Mouse (Mus musculus) hematopoietic stem cell, adult 5-6 weeks (primary cell): ENCODE measurements at regions not wholly inside any gene's neighbourhood (a gene's known extent, or its start where the extent isn't known, plus 50 kb on each side); places are given as distances from the start of the nearest gene placed in this dataset.
"Not testable (repeated sequence)": the region's sequence is repeated elsewhere in the genome, so short reads cannot be mapped to it uniquely, and the experiment has no call there.

Source experiments
- ATAC-seq, 2 experiments: fragments of 125-278 bp in 1 of 2; replicated peaks in 1 of 2; 2 replicates each; pipeline ENCODE4 v1.8.0; 2016 to 2017; ENCODE audit warnings: inconsistent platforms in 2 of 2, mild to moderate bottlenecking in 2 of 2, moderate number of reproducible peaks in 2 of 2, low read depth in 1 of 2, moderate TSS enrichment in 1 of 2; ENCODE audit not compliant: low FRiP score in 2 of 2, poor library complexity in 2 of 2, severe bottlenecking in 2 of 2, insufficient read depth in 1 of 2, low TSS enrichment in 1 of 2

GRCm38 (mm10) chr7:73019764-73020354 lies 355.4 kb upstream of the Rgma start:
- no peak for ATAC-seq

DNA sequence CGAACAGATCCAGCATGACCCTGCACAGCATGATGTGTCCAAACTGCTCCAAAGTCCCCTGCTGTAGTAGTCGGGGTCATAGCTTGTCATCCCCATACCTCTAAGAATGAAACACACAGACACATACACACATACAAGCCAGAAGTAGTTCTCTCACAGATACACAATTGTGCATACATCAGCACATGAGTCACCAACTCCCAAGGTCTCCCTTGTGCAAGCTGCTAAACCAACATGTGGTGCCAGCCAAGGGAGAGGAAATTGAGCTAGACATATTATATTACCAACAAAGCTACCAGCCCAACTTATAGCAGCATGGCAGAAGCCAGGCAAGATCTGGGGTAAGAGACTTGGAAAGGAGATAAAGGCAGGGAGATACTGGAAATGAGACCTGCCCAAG lies 353.5 kb upstream of the Rgma start:
- ATAC-seq: no peak

DNA sequence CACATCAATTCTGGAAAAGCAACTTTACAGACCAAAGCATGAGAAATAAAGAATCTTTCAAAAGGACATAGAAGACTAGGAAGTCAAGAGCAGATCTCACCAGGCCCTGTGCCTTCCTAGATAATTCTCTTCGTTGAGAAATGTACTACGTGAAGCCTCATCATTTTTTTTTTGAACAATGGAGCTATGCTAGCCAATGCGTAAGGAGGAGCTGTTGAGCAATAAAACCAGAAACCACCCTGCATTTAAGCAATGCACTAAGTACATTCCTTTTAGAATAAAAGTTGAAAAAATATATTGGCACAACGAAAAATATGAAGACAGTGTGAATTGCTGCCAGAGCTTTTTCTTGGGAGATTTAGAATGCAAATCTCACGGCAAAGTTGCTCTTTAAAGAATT lies 349.7 kb upstream of the Rgma start:
- ATAC-seq: no peak

GRCm38 (mm10) chr7:73028952-73029351 lies 346.4 kb upstream of the Rgma start:
- no peak for ATAC-seq

- no peak for ATAC-seq
These were observed 343.9 kb upstream of the Rgma start for GRCm38 (mm10) chr7:73031407-73031806.

DNA sequence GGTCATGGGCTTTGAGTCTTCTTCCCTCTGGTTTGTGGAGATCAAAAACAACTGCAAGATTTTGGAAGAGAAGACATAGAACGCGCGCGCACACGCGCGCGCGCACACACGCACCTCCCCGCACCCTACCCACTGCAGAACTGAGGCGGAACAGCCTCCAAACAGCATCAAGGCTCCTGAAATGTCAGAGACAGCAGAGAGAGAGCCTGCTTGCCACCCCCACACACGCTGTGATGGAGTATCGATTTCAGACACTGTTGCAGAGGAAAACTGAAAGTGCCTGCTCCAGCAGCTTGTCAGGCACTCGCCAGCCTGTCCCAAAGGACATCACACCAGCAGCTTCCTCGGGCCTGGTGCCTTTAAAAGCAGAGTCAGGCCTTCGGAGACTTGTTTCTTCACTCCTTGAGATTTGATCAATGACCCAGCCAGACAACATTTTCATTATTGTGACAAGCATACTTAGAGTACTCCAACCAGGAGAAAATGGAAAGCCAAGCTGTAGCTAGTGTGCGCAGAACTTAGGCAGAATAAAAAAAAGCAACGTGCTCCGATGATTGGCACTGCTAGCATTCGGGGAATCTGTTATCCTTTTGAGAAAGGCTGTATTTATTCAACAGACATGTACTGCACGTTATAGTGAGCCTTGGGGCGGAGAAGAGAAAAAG lies 342.9 kb upstream of the Rgma start:
- no peak for ATAC-seq

DNA sequence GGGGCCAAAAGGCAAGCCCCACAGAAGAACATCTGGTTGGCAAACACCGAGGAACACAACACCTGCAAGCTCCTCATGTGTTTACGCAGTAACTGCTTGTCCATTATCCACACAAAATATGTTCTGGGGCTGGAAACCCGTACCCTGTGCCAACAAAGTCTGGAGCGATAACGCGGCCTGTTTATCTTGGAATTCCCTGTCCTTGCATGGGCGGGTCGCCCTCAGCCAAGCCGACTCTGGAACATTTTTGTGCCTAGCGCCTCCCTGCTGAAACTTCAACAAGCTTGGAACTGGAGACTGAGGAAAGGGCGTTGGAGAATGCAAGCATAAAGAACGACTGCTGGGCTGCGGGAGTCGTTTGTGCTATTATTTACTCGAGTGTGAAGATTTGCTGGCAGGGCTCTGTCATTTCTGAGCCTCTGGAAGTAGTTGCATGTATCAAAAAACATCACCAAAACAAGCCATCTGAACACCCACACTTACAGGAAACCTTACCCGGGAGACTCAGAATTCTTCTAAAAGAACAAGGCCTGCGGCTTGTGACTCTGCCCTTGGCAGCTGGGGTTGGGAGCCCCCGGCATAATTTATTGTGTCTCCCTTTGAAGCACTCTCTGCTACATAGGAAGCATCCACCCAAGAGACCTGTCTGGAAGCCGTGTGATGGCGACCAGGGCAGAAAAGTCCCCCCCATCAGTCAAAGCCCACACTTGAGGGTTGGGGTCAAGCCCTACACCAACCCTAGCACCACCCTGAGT lies 338.3 kb upstream of the Rgma start:
- ATAC-seq: no peak

DNA sequence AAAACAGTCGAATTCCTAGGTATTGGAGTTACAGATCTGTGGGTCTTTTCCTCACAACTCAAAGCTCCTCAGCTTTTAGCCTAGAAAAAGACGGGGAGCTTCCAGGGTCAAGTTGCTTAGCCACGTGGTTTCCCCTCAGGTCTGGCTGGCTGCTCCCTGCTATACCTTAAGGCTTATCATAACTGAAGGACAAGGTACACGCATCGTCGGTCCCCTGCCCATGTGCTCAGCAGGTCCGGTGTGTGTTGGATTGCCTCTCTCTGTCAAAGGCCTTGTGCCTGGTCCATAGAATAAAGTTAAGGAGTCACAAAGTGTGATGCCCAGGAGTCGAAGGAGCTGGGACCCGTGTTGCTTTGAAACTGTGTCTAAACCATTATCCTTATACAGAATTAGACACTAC lies 337.7 kb upstream of the Rgma start:
- ATAC-seq: no peak

GRCm38 (mm10) chr7:73039921-73040320 lies 335.4 kb upstream of the Rgma start:
- no peak for ATAC-seq

DNA sequence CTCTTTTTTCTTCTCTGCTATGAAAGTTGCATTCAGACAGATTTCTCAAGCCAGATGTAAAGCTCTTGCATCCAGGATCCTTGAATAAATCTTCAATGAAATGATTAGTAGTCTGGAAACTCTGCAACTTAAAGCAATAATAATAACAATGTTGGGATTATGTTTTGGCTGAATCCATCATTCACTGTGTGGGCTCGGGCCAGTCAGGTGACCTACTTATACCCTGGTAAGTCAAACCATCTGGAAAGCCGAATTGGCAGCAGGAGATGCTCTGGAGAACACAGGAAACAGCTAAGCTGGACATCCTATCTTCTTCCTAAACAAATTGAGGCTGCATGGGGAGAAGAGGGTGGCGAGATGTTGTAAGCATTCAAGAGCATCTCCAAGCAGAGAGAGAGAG lies 331.0 kb upstream of the Rgma start:
- no peak for ATAC-seq

DNA sequence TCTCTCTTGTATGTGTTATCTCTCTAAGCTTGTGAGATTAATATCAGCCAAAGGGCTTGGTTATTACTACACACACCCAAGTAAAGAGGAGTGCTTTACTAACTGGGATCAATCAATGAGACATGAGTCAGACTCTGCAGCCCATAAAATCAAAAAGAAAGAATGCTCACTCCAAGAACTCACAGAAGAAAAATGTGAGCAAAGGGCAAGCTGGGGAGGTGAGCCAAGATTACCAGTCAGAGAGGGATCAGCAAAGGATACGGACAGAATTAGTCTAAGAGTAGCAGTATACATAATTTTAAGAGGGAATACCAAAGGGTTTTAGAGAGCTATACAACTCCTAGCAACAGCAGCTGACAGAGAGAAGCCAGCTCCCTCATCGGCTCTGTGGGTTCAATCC lies 319.4 kb upstream of the Rgma start:
- no peak for ATAC-seq

DNA sequence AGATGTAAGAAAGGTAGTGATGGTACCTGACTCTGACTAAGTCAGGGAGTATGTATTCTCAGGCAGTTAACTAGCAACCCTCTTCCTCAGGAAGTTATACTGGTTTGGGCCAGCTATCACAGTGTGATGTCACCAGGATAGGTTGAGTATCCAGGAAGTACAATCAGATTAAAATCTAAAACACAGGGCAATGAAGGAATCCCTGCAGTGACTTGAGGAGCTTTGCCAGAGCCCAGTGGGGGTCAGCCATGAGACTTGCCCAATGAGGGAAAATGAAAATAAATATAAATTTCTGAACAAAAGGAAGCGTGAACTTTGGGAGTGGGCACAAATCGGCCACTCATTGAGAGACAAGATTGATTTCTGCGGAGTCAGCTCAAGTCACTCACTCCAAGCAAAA lies 311.8 kb upstream of the Rgma start:
- ATAC-seq: no peak

DNA sequence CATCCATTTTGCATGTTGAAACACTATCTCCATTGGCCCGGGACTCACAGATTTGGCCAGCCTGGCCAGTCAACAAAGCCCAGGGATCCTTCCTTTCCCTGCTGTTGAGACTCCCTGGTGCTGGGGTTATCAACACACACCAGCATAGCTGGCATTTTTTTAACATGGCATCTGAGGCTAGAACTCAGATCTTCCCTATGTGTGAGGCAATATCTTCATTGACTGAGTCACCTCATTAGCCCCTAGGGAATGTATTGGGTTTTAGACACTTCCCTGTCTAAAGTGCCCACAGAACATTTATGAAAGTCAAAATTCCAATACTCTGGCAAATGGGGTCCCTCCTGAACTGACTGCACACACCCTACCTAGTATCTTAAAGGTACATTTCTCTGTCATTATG lies 306.8 kb upstream of the Rgma start:
- no peak for ATAC-seq

- no peak for ATAC-seq
These were observed 306.0 kb upstream of the Rgma start for GRCm38 (mm10) chr7:73069352-73069751.

DNA sequence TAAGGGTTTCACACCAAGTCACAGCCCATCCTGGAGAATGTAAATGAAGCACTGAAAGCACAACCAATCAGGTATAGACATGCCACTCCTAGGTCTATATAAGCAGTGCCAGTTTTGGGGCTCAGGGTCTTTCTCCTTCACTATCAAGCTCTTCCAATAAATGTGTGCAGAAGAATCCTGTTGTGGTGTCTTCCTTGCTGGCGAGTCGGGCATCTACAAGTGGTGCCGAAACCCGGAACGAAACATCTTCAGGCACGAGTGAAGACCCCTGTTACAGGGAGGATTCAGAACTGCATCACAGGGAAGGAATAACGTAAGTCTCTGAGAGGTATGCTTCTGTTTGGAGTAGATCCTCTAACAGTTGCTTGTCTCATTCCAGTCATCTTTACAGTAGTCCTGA lies 299.9 kb upstream of the Rgma start:
- ATAC-seq: not testable (repeated sequence)

DNA sequence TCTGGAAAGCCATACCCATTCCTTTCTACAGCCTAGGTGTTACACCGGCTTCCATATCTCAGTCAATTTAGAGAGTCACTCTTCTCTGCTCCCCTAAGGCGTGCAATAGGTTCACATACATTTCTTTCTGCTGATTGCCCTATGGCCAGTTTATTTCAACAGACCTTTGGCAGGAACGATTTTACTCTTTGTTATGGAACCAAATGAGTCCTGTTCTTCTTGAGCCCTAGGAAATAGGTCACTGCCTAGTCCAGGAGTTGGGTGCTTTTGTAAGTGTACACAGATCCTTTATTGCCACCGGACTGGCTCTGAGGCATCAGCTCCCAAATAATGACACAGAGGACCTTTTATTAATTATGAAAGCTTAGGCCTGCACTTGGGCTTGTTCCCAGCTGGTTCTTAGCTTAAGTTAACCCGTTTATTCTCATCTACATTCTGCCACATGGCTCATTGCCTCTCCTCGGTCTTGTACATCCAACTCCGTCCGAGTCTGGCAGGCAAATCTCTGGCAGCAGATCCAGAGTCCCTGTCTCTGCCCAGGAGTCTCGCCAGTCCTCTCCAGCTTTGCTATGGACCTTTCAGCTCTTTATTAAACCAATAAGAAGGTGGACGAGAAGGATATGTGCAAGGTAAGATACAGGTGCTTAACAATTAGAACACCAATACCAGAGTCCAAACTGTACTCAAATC lies 287.7 kb upstream of the Rgma start:
- no peak for ATAC-seq

DNA sequence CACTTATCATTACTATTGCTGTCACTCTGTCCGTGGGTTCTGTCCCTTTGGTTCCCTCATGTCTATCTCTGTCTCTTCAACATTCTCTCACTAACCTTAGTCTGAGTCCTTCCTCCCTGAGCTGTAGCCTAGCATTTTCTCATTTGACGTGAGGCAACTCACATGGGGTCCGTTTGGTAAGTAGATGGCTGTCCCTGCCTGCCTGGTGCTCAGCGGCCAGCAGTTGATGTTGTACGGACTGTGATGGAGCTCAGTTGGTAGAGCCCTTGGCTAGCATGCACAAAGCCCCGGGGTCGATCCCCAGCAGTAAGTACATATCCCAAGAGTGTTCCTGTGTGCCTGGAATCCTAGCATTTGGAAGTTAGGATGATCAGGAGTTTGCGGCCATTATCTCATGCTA lies 287.0 kb upstream of the Rgma start:
- ATAC-seq: no peak

DNA sequence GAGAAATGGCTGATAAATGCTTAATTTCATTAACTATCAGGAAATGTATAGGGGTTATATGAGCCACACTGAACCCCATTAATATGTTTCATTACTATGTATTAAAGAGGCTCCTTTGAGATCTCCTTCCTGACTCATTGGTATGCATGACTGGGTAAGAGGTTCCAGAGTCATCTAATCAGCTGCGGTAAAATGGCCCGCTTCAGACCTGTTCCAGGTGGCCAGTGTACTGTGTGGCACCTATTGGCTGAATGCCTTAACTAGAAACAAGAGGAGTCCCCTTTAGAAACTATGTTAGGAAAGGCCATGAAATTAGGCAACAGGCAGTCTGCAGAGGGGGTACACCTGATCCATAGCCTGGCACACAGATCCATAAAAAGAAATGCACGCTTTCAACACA lies 283.6 kb upstream of the Rgma start:
- no peak for ATAC-seq
